Mouse (Mus musculus): ENCODE data around the gene Spint4.

Spint4 gene

GRCm38 (mm10) chr2:164733259-164733658 lies 35.0 kb downstream of the Spint4 start:
- no peak for DNase-seq

- DNase-seq: no peak
These were observed 36.5 kb downstream of the Spint4 start for GRCm38 (mm10) chr2:164734839-164735238.

GRCm38 (mm10) chr2:164735446-164735845 lies 37.1 kb downstream of the Spint4 start:
- DNase-seq: no peak

GRCm38 (mm10) chr2:164737377-164738090 lies 39.2 kb downstream of the Spint4 start:
- DNase-seq: no peak

GRCm38 (mm10) chr2:164739876-164740275 lies 41.6 kb downstream of the Spint4 start:
- no peak for DNase-seq

- no peak for DNase-seq
These were observed 46.7 kb downstream of the Spint4 start for GRCm38 (mm10) chr2:164744987-164745386.

- peak; percentile 92 for DNase-seq
These were observed 47.7 kb downstream of the Spint4 start, which contains the start of the genes Wfdc3 and Dnttip1 for GRCm38 (mm10) chr2:164745843-164746479. Wfdc3 (minus strand) TSS chr2:164745931. Dnttip1 (plus strand) TSS chr2:164745983.

- DNase-seq: peak in 1 of 2 experiments; percentile 18
These were observed 48.4 kb downstream of the Spint4 start for GRCm38 (mm10) chr2:164746693-164747092.

GRCm38 (mm10) chr2:164748191-164748590 lies 49.9 kb downstream of the Spint4 start:
- DNase-seq: no peak

- DNase-seq: no peak
These were observed 50.7 kb downstream of the Spint4 start for GRCm38 (mm10) chr2:164748991-164749390.

Data from thymus, adult 18-20 months (tissue).